Mouse (Mus musculus) adrenal gland, postnatal 25 days (tissue): Measurements from ENCODE around the gene Olfr177. TPM values are rescaled to one million over a fixed set of nuclear protein-coding genes. Genes with fewer than 3 reads are reported as not detected.

Source experiments
- DNase-seq: peaks from one replicate; pipeline ENCODE4 v3.0.0; 2021; ENCODE audit warnings: mixed read lengths
- long read RNA-seq: library from polyadenylated mRNA; stranded (forward); transcript quantifications from one replicate; pipeline ENCODE4 v2.0.0, GENCODE M21; 2021
- total RNA-seq: library from RNA; stranded (reverse); gene quantifications from 2 replicates; pipeline ENCODE4 v1.2.3, GENCODE M21; 2021

Gene Olfr177
- not detected in 2 replicates for total RNA-seq
- long read RNA-seq: 0 reads

- DNase-seq: no peak
Observed at GRCm38 (mm10) chr16:58874668-58875067, at the start of gene Olfr177. Olfr177 (minus strand) TSS chr16:58874768.

- no peak for DNase-seq
Observed at GRCm38 (mm10) chr16:58891963-58892362, 17.4 kb upstream of the Olfr177 start, which contains the start of gene Olfr178. Olfr178 (minus strand) TSS chr16:58892063.

DNA sequence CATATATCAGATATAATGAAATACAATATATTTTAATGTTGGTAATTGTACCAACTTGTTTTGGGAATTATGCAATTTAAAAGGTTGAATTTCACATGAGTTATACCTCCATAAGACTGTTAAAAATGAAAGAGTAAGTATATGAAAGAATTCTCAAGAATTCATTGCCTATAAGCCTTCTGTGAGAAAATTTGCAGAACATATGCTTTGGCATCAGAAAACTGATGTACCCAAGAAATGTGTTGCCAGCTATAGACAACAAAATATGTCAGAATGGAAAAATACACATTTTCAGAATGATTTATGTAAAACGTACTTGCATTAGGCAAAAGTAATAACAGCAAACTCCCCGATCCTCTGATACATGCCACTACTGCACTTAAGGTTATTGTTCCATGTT lies 9.8 kb upstream of the Olfr177 start:
- DNase-seq: no peak

DNA sequence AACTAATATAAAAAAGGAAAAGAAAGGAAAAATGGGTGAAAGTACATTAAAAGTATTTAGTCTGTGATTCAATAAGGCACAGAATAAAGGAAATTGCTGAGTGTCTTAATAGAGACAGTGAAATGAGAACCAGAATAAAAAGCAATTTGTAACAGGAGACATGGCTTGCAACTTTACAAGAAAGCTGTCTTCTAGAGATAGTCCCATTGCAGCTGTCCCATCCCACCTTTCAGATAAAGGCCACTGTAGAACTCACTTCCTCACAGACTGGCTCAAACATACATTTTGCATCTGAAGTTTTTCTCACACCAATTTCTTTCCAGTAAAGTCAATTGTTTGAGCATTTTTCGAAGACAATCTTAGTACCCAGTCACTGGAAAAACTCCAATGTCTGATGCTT lies 13.1 kb downstream of the Olfr177 start:
- no peak for DNase-seq

- no peak for DNase-seq
Observed at GRCm38 (mm10) chr16:58860032-58860737, 14.4 kb downstream of the Olfr177 start.

DNA sequence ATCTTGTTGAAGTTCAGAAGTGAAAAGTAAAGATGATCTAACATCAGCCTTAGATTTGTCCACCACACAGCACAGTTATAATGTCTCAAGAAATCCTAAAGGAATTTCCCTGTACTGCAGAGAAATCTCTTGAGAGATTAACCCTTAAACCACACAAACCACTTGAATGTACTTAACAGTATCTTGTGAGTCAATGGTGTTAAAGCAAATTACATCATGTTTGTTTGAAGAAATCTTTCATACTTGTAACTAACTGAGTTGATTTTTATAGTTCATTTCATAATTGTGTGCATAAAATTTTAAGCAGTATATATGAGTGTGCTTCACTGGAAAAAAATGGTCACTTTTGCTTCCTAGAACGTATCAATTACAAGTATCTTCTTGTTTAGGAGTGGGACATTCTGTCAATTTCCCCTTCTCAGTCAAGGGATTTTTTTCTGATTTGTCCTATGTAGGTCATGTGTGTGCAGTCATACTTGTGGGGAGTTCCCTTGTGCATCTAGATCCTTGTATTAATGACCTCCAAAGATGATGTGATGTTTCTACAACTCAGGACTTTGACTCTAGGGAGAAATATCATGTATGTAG lies 47.7 kb downstream of the Olfr177 start, which contains the start of gene Olfr175-ps1:
Gene Olfr175-ps1, minus strand, starts transcription at position 51 of the 588 bp plus-strand sequence.
- no peak for DNase-seq

Other genes with a start within 250 kb of the Olfr177 start
- not detected in 2 replicates for gene E330017A01Rik, start 236.0 kb downstream of the Olfr177 start, total RNA-seq
- 15.8 and 19.6 TPM in 2 replicates for gene Cpox, start 204.5 kb downstream of the Olfr177 start, total RNA-seq
- not detected in 2 replicates for gene Gpr15, start 155.7 kb downstream of the Olfr177 start, total RNA-seq
- gene Cldnd1, start 146.9 kb downstream of the Olfr177 start, total RNA-seq: 59.3 and 65.5 TPM in 2 replicates
- not detected in 2 replicates for gene Olfr172, start 111.6 kb downstream of the Olfr177 start, total RNA-seq
- not detected in 2 replicates for gene Olfr173, start 74.5 kb downstream of the Olfr177 start, total RNA-seq
- not detected in 2 replicates for gene Olfr175-ps1, start 48.0 kb downstream of the Olfr177 start, total RNA-seq
- not detected in 2 replicates for gene Olfr178, start 17.3 kb upstream of the Olfr177 start, total RNA-seq
- gene Olfr181, start 54.0 kb upstream of the Olfr177 start, total RNA-seq: not detected in 2 replicates
- gene Olfr180, start 54.6 kb upstream of the Olfr177 start, total RNA-seq: not detected in 2 replicates
- not detected in 2 replicates for gene Olfr183, start 120.6 kb upstream of the Olfr177 start, total RNA-seq
- gene Olfr186, start 155.5 kb upstream of the Olfr177 start, total RNA-seq: not detected in 2 replicates
- gene Olfr187, start 165.0 kb upstream of the Olfr177 start, total RNA-seq: not detected in 2 replicates
- gene Olfr190, start 203.2 kb upstream of the Olfr177 start, total RNA-seq: not detected in 2 replicates
- not detected in 2 replicates for gene Olfr191, start 215.1 kb upstream of the Olfr177 start, total RNA-seq
- gene Olfr193, start 237.1 kb upstream of the Olfr177 start, total RNA-seq: not detected in 2 replicates
- not detected in 2 replicates for gene Olfr194, start 246.3 kb upstream of the Olfr177 start, total RNA-seq